Mouse (Mus musculus): Measurements from ENCODE around the gene Olfr574.

Gene Olfr574

DNA sequence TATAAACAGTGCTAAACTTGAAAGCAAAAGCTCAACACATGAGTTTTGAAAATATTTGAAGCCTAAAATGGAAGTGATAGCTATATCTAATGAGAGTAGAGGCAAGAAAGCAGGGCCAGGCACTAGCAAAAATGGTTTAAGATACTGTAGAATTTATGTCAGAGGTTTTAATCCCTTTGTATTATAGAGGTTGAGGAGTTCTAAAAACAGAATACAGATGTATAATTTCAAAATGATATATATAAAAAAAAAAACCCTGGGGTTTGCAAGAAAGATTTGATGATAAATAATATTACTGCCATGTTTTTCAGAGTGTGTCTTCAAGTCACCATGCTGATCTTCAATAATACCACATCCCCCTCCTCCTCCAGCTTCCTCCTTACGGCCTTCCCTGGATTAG is at the start of gene Olfr574:
Gene Olfr574 (plus strand): TSS at position 301 of the 400 bp plus-strand sequence.
- DNase-seq: no peak

- no peak for DNase-seq
Measured at GRCm38 (mm10) chr7:102915261-102915660, 33.0 kb upstream of the Olfr574 start.

GRCm38 (mm10) chr7:102916405-102916804 is 31.9 kb upstream of the Olfr574 start:
- no peak for DNase-seq

DNA sequence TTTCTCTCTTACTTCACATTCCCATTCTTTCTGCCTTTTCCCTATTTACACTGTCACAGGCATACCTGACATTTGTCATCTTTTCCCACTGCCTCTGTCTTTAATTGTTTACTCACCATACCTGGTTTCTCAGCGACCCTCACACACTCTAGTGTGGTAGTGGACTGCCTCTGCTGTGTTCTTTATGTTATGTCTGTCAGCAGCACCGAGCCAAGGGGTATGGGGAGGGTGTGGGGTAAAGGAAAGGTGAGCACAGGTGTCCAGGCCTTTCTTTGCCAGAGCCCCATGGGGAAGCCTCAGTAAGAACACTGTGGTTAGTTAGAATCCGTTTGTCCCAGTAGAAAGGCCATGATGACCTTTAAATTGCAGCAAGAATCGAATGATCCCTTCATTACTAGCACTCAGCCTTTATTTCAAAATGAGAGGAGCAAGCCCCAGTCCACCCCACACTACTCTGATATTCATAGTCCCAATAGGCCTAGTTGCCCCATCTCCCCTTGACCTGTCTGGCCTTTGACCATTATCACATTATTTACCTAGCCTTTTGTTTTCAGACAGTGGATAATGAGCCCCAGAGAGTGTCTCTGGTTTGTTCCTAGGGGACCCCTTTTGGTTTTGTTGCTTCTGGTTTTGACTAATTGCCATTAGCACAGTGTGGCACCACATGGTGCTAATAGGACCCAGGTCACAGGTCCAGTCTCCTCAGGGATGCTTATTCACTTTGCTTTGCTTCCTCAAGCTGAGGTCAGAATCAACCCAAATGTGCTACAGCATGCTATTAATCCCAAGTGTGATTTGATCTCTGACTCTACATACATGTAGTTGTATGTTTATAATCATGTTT is 31.0 kb upstream of the Olfr574 start, which contains the start of gene Olfr571:
Gene Olfr571 (minus strand): TSS at position 505 of the 844 bp plus-strand sequence.
- DNase-seq: no peak

- DNase-seq: peak; percentile 35
Measured at GRCm38 (mm10) chr7:102919632-102920031, 28.6 kb upstream of the Olfr574 start.

- DNase-seq: no peak
Measured at GRCm38 (mm10) chr7:102924109-102924508, 24.2 kb upstream of the Olfr574 start, which contains the start of gene Olfr572. TSS of gene Olfr572 (plus strand) at chr7:102924409.

DNA sequence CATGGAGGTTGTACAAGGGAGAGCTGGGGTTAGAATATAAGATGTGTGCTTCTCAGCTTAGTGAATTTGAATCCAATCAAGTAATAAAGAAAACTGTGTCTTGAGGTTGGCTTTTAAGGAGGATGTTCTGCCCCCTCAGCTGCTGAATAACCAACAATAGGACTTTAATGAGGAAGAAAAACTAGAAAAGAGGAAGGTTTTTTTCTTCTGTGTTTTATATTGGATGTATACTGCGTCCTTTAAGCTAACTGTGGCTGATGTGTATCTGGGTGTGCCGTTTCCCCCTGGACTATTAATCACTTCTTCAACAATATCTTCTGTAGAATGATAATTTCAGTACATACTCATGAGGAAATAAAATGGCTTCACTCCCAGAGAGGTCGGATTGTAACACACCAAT is 21.2 kb upstream of the Olfr574 start:
- no peak for DNase-seq

DNA sequence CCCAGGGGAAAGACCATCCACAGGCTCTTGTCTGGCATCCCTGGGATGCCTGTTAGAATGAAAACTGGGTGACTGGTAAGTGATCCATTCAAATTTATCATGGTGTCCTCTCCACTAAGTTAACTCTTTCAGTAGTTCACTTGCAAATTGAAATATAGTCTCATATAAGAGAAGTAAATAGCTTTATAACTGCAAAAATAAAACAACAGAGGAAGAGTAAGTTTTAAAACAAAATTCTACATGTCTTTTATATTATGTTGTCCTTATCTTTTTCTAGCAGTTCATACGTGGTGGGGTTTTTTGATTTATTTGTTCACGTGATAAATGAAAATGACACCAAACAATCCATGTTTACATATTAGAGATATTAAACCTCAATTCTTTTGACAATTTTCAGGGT is 5.8 kb upstream of the Olfr574 start, which contains the start of gene Olfr573-ps1:
Gene Olfr573-ps1 (minus strand): TSS at position 101 of the 400 bp plus-strand sequence.
- no peak for DNase-seq

GRCm38 (mm10) chr7:102943417-102943816 is 4.8 kb upstream of the Olfr574 start:
- DNase-seq: no peak

- no peak for DNase-seq
Measured at GRCm38 (mm10) chr7:102950732-102951131, 2.5 kb downstream of the Olfr574 start.

GRCm38 (mm10) chr7:102958137-102958536 is 9.9 kb downstream of the Olfr574 start:
- DNase-seq: no peak

DNA sequence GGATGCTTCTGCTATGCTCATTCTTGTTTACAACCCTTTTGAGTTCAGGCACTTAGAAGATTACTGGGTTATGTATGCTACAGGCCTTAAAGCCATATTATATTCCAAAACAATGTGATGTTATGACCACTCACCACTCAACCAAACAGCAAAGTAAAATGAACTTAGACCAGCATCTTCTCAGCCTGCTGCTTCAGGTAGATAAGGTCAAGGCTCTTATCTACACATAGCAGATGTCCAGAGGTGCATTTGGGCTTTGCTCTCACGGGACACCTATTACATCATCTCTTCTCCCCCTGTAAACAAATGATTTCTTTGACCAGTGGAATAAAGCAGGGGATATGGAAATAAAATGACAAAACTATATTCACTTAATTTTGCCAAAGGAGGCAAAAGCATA is 10.3 kb downstream of the Olfr574 start, which contains the start of gene Olfr575:
Gene Olfr575 (minus strand): TSS at position 183 of the 400 bp plus-strand sequence.
- no peak for DNase-seq

- no peak for DNase-seq
Measured at GRCm38 (mm10) chr7:102962360-102962759, 14.1 kb downstream of the Olfr574 start, which contains the start of gene Olfr576. TSS of gene Olfr576 (plus strand) at chr7:102962660.

GRCm38 (mm10) chr7:102974399-102974798 is 26.1 kb downstream of the Olfr574 start:
- no peak for DNase-seq

GRCm38 (mm10) chr7:102975843-102976242 is 27.6 kb downstream of the Olfr574 start, which contains the start of gene Olfr577:
TSS of gene Olfr577 (minus strand) at chr7:102975943.
- no peak for DNase-seq

DNA sequence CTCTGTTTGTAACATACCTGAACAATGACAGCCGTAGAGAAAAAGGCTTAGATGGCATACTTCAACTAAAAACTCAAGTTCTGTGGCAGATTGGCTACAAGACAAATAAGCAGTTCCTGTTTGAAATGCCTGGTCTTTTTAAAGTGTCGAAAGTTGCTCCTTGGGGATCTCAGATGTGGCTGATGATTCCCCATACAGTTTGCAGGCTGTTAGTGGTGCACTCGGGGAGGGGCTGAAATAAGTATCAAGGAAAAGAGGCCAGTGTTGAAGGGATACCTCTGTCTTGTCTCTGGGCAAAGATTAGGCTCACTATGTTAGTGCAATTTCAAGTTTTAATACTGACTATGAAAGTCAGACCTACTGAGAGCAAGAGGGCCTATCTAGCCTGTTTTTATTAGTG is 41.0 kb downstream of the Olfr574 start, which contains the start of gene Olfr578:
Gene Olfr578 (minus strand): TSS at position 101 of the 400 bp plus-strand sequence.
- DNase-seq: no peak
